Comparison of ENCODE assay signal across 7 mouse cellular contexts in genomic region chr10:12107001-12107418, GRCm38 (mm10).
DNase-seq lines count a peak whose midpoint lies in the region; ATAC-seq and TF ChIP-seq lines count a peak whose summit lies in the region.

No protein-coding gene starts in this region.

- no peaks in the 10 kb centered on the region for H3K4me1 ChIP-seq in forebrain, postnatal 0 days (ENCODE audit: insufficient read depth)
- H3K4me1 ChIP-seq in lung, postnatal 0 days (ENCODE audit: insufficient read depth, low read depth, low read length): no peaks in the 10 kb centered on the region
- H3K4me1 ChIP-seq in stomach, postnatal 0 days (replicated peaks; ENCODE audit: control insufficient read depth, insufficient read depth): no peaks in the 10 kb centered on the region
- no peaks in the 10 kb centered on the region for H3K4me1 ChIP-seq in intestine, embryonic 15.5 days (replicated peaks)

- no peaks in the 10 kb centered on the region for H3K27me3 ChIP-seq in forebrain, postnatal 0 days (ENCODE audit: insufficient read depth, low read length)
- H3K27me3 ChIP-seq in lung, postnatal 0 days (replicated peaks; ENCODE audit: insufficient read depth, low read length): no peaks in the 10 kb centered on the region
- H3K27me3 ChIP-seq in stomach, postnatal 0 days (ENCODE audit: control insufficient read depth, insufficient read depth, low read length): no peaks in the 10 kb centered on the region
- no peaks in the 10 kb centered on the region for H3K27me3 ChIP-seq in intestine, embryonic 15.5 days (replicated peaks)

- no peak for TF ChIP-seq EP300 in lung, postnatal 0 days (IDR thresholded peaks at IDR 0.05)
- TF ChIP-seq EP300 in stomach, postnatal 0 days (optimal IDR thresholded peaks at IDR 0.05): no peak

- H3K36me3 ChIP-seq in forebrain, postnatal 0 days (ENCODE audit: insufficient read depth): no peaks in the 10 kb centered on the region
- no peaks in the 10 kb centered on the region for H3K36me3 ChIP-seq in lung, postnatal 0 days (ENCODE audit: insufficient read depth, low read length)
- H3K36me3 ChIP-seq in stomach, postnatal 0 days (ENCODE audit: control insufficient read depth, insufficient read depth, low read length): no peaks in the 10 kb centered on the region
- H3K36me3 ChIP-seq in intestine, embryonic 15.5 days: no peaks in the 10 kb centered on the region

- no peak for TF ChIP-seq CTCF in forebrain, postnatal 0 days (IDR thresholded peaks at IDR 0.05; ENCODE audit: low read depth)
- no peak for TF ChIP-seq CTCF in lung, postnatal 0 days (IDR thresholded peaks at IDR 0.05)
- no peak for TF ChIP-seq CTCF in stomach, postnatal 0 days (IDR thresholded peaks at IDR 0.05; ENCODE audit: low read depth)

- no peak overlapping the region for H3K27ac ChIP-seq in forebrain, postnatal 0 days (ENCODE audit: low read depth, low read length)
- no peak overlapping the region for H3K27ac ChIP-seq in lung, postnatal 0 days (ENCODE audit: low read length)
- no peak overlapping the region for H3K27ac ChIP-seq in stomach, postnatal 0 days (replicated peaks)
- no peak overlapping the region for H3K27ac ChIP-seq in intestine, embryonic 15.5 days

- no peak overlapping the region for H3K4me3 ChIP-seq in forebrain, postnatal 0 days (ENCODE audit: low read depth, low read length)
- H3K4me3 ChIP-seq in lung, postnatal 0 days (ENCODE audit: low read depth, low read length): no peak overlapping the region
- H3K4me3 ChIP-seq in stomach, postnatal 0 days (ENCODE audit: low read depth, low read length): no peak overlapping the region
- no peak overlapping the region for H3K4me3 ChIP-seq in intestine, embryonic 15.5 days (replicated peaks)

- DNase-seq in ovary, postnatal 10 days (ENCODE audit: low spot score): peak; percentile 10
- DNase-seq in ovary, adult 18-20 months (ENCODE audit: low spot score): no peak
- peak; percentile 62 for DNase-seq in adrenal gland, postnatal 25 days
- DNase-seq in forebrain, postnatal 0 days: peak; percentile 50
- peak; percentile 17 for DNase-seq in lung, postnatal 0 days (ENCODE audit: low spot score)
- DNase-seq in stomach, postnatal 0 days (ENCODE audit: low spot score): peak; percentile 24

- no peak overlapping the region for H3K4me2 ChIP-seq in forebrain, postnatal 0 days (ENCODE audit: low read depth)
- H3K4me2 ChIP-seq in lung, postnatal 0 days (replicated peaks; ENCODE audit: low read depth, low read length): no peak overlapping the region
- no peak overlapping the region for H3K4me2 ChIP-seq in stomach, postnatal 0 days (replicated peaks; ENCODE audit: low read depth)
- H3K4me2 ChIP-seq in intestine, embryonic 15.5 days (replicated peaks): no peak overlapping the region

- H3K9me3 ChIP-seq in forebrain, postnatal 0 days (ENCODE audit: low read length): no peaks in the 10 kb centered on the region
- no peaks in the 10 kb centered on the region for H3K9me3 ChIP-seq in lung, postnatal 0 days (ENCODE audit: low read length)
- H3K9me3 ChIP-seq in stomach, postnatal 0 days (ENCODE audit: control insufficient read depth, low read length): no peaks in the 10 kb centered on the region
- no peaks in the 10 kb centered on the region for H3K9me3 ChIP-seq in intestine, embryonic 15.5 days

- H3K9ac ChIP-seq in forebrain, postnatal 0 days: no peak overlapping the region
- H3K9ac ChIP-seq in lung, postnatal 0 days (replicated peaks; ENCODE audit: low read depth): no peak overlapping the region
- no peak overlapping the region for H3K9ac ChIP-seq in stomach, postnatal 0 days (ENCODE audit: low read length)
- no peak overlapping the region for H3K9ac ChIP-seq in intestine, embryonic 15.5 days

- peak; percentile 53 for ATAC-seq in forebrain, postnatal 0 days
- ATAC-seq in lung, postnatal 0 days: no peak
- ATAC-seq in stomach, postnatal 0 days (ENCODE audit: low FRiP score, low TSS enrichment): no peak
- no peak for ATAC-seq in intestine, embryonic 15.5 days
